Mouse (Mus musculus) midbrain, embryonic 11.5 days (tissue): Measurements from ENCODE around the gene Epha4. TPM values are rescaled to one million over a fixed set of nuclear protein-coding genes. Genes with fewer than 3 reads are reported as not detected.

Source experiments
- ATAC-seq: fragments of 200-750 bp; cut with Nextera tagmentation; 2 replicates; pipeline ENCODE4 v1.8.0; 2017; ENCODE audit warnings: moderate TSS enrichment, moderate library complexity; ENCODE audit not compliant: low FRiP score
- DNase-seq: peaks from one replicate; pipeline ENCODE4 v3.0.0; 2015; ENCODE audit warnings: low spot score; ENCODE audit errors: missing footprints
- H3K27ac ChIP-seq: fragments of 300-500 bp; sonication (generic); 2 replicates; pipeline ENCODE4 v1.5.1; 2014; ENCODE audit warnings: low read depth, low read length
- H3K27me3 ChIP-seq: fragments of 300-500 bp; sonication (generic); 2 replicates; pipeline ENCODE4 v1.6.1; 2014; ENCODE audit warnings: mild to moderate bottlenecking, low read length, moderate library complexity, mixed read lengths; ENCODE audit not compliant: control insufficient read depth, insufficient read depth
- H3K36me3 ChIP-seq: fragments of 300-500 bp; sonication (generic); 2 replicates; pipeline ENCODE4 v1.6.1; 2014; ENCODE audit warnings: mild to moderate bottlenecking, low read length, moderate library complexity, mixed read lengths; ENCODE audit not compliant: control insufficient read depth, insufficient read depth
- H3K4me1 ChIP-seq: fragments of 300-500 bp; sonication (generic); 2 replicates; pipeline ENCODE4 v1.6.1; 2014; ENCODE audit warnings: low read length; ENCODE audit not compliant: control insufficient read depth, insufficient read depth
- H3K4me2 ChIP-seq: fragments of 300-500 bp; sonication (generic); 2 replicates; pipeline ENCODE4 v1.6.1; 2014; ENCODE audit warnings: mild to moderate bottlenecking, moderate library complexity
- H3K4me3 ChIP-seq: fragments of 300-500 bp; sonication (generic); 2 replicates; pipeline ENCODE4 v1.5.1; 2014; ENCODE audit warnings: low read depth, low read length
- H3K9ac ChIP-seq: fragments of 300-500 bp; sonication (generic); 2 replicates; pipeline ENCODE4 v1.6.1; 2014; ENCODE audit warnings: low read length
- H3K9me3 ChIP-seq: fragments of 300-500 bp; sonication (generic); 2 replicates; pipeline ENCODE4 v1.6.1; 2016; ENCODE audit warnings: low read length; ENCODE audit not compliant: control insufficient read depth
- WGBS: fragments of 180-500 bp; shearing (Covaris S2); extraction: QIAGEN DNeasy Blood & Tissue Kit; methylation state at CpG from one replicate; pipeline ENCODE4 v1.1.7; 2014; 5-methylcytosine and 5-hydroxymethylcytosine counted together
- polyA plus RNA-seq: library from polyadenylated mRNA; unstranded; fragments of >200 nt; fragmentation: Nextera tagmentation; extraction: Ambion mirVana; gene quantifications from 2 replicates; pipeline ENCODE4 v1.2.1, GENCODE M21; 2014

Gene Epha4
- polyA plus RNA-seq, 1 experiment from 2014 or later = 19.4 TPM

- no peaks in the 10 kb centered on the region for H3K36me3 ChIP-seq
- 45% methylated on average over 6 of the region's 6 CpGs for WGBS
- DNase-seq (no peak), ATAC-seq (no peak)
- no peak overlapping the region for H3K4me3 ChIP-seq
- no peaks in the 10 kb centered on the region for H3K4me1 ChIP-seq
- H3K4me2 ChIP-seq = no peak overlapping the region
- H3K27me3 ChIP-seq = no peaks in the 10 kb centered on the region
- no peak overlapping the region for H3K9ac ChIP-seq
- H3K27ac ChIP-seq = no peak overlapping the region
- no peaks in the 10 kb centered on the region for H3K9me3 ChIP-seq
These were observed 17.8 kb upstream of the Epha4 start for GRCm38 (mm10) chr1:77532576-77533183.

- H3K9ac ChIP-seq = no peak overlapping the region
- H3K9me3 ChIP-seq = no peaks in the 10 kb centered on the region
- H3K4me2 ChIP-seq = no peak overlapping the region
- ATAC-seq = no peak
- DNase-seq = no peak
- no peaks in the 10 kb centered on the region for H3K4me1 ChIP-seq
- no peaks in the 10 kb centered on the region for H3K36me3 ChIP-seq
- no peak overlapping the region for H3K4me3 ChIP-seq
- H3K27me3 ChIP-seq = no peaks in the 10 kb centered on the region
- no peak overlapping the region for H3K27ac ChIP-seq
- 55% methylated on average over 5 of the region's 5 CpGs for WGBS
These were observed 17.2 kb upstream of the Epha4 start for GRCm38 (mm10) chr1:77531934-77532575.

GRCm38 (mm10) chr1:77525082-77525481 is 10.2 kb upstream of the Epha4 start:
- DNase-seq (no peak), ATAC-seq (no peak)
- no peak overlapping the region for H3K9ac ChIP-seq
- H3K4me1 ChIP-seq = peaks cover 11% of the 10 kb centered on the region
- no peak overlapping the region for H3K4me3 ChIP-seq
- H3K9me3 ChIP-seq = no peaks in the 10 kb centered on the region
- H3K27me3 ChIP-seq = 0 out of 2 replicates have a peak, but pooled peaks cover 2% of the 10 kb centered on the region
- no peak overlapping the region for H3K4me2 ChIP-seq
- H3K27ac ChIP-seq = no peak overlapping the region
- 91% methylated on average over 8 of the region's 8 CpGs for WGBS
- no peaks in the 10 kb centered on the region for H3K36me3 ChIP-seq

- no peaks in the 10 kb centered on the region for H3K36me3 ChIP-seq
- no peak overlapping the region for H3K4me3 ChIP-seq
- WGBS = 74% methylated on average over 2 of the region's 2 CpGs
- peaks cover 11% of the 10 kb centered on the region for H3K4me1 ChIP-seq
- ATAC-seq = no peak
- no peak overlapping the region for H3K4me2 ChIP-seq
- peaks cover 2% of the 10 kb centered on the region; the same call in 1 of the 2 replicates for H3K27me3 ChIP-seq
- H3K9me3 ChIP-seq = no peaks in the 10 kb centered on the region
- DNase-seq = no peak
- no peak overlapping the region for H3K9ac ChIP-seq
- H3K27ac ChIP-seq = no peak overlapping the region
These were observed 8.5 kb upstream of the Epha4 start for GRCm38 (mm10) chr1:77523354-77523753.

- no peak overlapping the region for H3K27ac ChIP-seq
- H3K36me3 ChIP-seq = no peaks in the 10 kb centered on the region
- DNase-seq (peak; percentile 93), ATAC-seq (peak; percentile 86)
- H3K9ac ChIP-seq = no peak overlapping the region
- H3K4me3 ChIP-seq = no peak overlapping the region
- WGBS = 14% methylated on average over 17 of the region's 17 CpGs
- peaks cover 2% of the 10 kb centered on the region; the same call in 1 of the 2 replicates for H3K27me3 ChIP-seq
- H3K9me3 ChIP-seq = no peaks in the 10 kb centered on the region
- peak overlapping the region; percentile 16 for H3K4me2 ChIP-seq
- peaks cover 14% of the 10 kb centered on the region for H3K4me1 ChIP-seq
These were observed 7.0 kb upstream of the Epha4 start for GRCm38 (mm10) chr1:77521640-77522539.

GRCm38 (mm10) chr1:77518715-77519114 is 3.8 kb upstream of the Epha4 start:
- Histone ChIP-seq H3K9me3 (no peaks in the 10 kb centered on the region), H3K9ac (no peak overlapping the region), H3K27me3 (peaks cover 2% of the 10 kb centered on the region; the same call in 1 of the 2 replicates), H3K4me3 (no peak overlapping the region), H3K27ac (no peak overlapping the region), H3K4me2 (no peak overlapping the region), H3K4me1 (peaks cover 18% of the 10 kb centered on the region), H3K36me3 (no peaks in the 10 kb centered on the region)
- no peak for ATAC-seq
- DNase-seq = peak; percentile 84
- WGBS = 83% methylated on average over 3 of the region's 3 CpGs

GRCm38 (mm10) chr1:77516203-77516991 is 1.5 kb upstream of the Epha4 start:
- no peak overlapping the region for H3K27ac ChIP-seq
- peak overlapping the region; percentile 57 for H3K9ac ChIP-seq
- no peaks in the 10 kb centered on the region for H3K9me3 ChIP-seq
- DNase-seq (peak; percentile 100), ATAC-seq (peak; percentile 17)
- peak overlapping the region; percentile 87 for H3K4me2 ChIP-seq
- no peaks in the 10 kb centered on the region for H3K36me3 ChIP-seq
- peaks cover 23% of the 10 kb centered on the region for H3K4me1 ChIP-seq
- peak overlapping the region; percentile 74 for H3K4me3 ChIP-seq
- WGBS = under 1% methylated on average over 36 of the region's 36 CpGs
- peaks cover 2% of the 10 kb centered on the region; the same call in 1 of the 2 replicates for H3K27me3 ChIP-seq

GRCm38 (mm10) chr1:77515651-77515981 is 728 bp upstream of the Epha4 start:
- WGBS = under 1% methylated on average over 12 of the region's 12 CpGs
- Histone ChIP-seq H3K9me3 (no peaks in the 10 kb centered on the region), H3K27me3 (peaks cover 2% of the 10 kb centered on the region; the same call in 1 of the 2 replicates), H3K36me3 (no peaks in the 10 kb centered on the region), H3K27ac (no peak overlapping the region), H3K4me1 (peaks cover 27% of the 10 kb centered on the region), H3K4me2 (peak overlapping the region; percentile 87), H3K4me3 (peak overlapping the region; percentile 74), H3K9ac (peak overlapping the region; percentile 57)
- no peak for DNase-seq
- ATAC-seq = no peak
